Mouse (Mus musculus) limb, embryonic 15.5 days (tissue): ENCODE results near the gene Olfr141. TPM values are rescaled to one million over a fixed set of nuclear protein-coding genes. Genes with fewer than 3 reads are reported as not detected.

Source experiments
- ATAC-seq: fragments of 200-750 bp; cut with Nextera tagmentation; 2 replicates; pipeline ENCODE4 v1.8.0; 2017; ENCODE audit warnings: low read depth, moderate TSS enrichment; ENCODE audit not compliant: insufficient number of reproducible peaks, low FRiP score, low TSS enrichment
- H3K27ac ChIP-seq: fragments of 300-500 bp; sonication (generic); 2 replicates; pipeline ENCODE4 v1.5.1; 2015; ENCODE audit warnings: moderate library complexity, mild to moderate bottlenecking, inconsistent platforms
- H3K27me3 ChIP-seq: fragments of 300-500 bp; sonication (generic); 2 replicates; pipeline ENCODE4 v1.6.1; 2015; ENCODE audit warnings: inconsistent platforms
- H3K36me3 ChIP-seq: fragments of 300-500 bp; sonication (generic); 2 replicates; pipeline ENCODE4 v1.6.1; 2015; ENCODE audit warnings: inconsistent platforms
- H3K4me1 ChIP-seq: fragments of 300-500 bp; sonication (generic); 2 replicates; pipeline ENCODE4 v1.6.1; 2015; ENCODE audit warnings: inconsistent platforms
- H3K4me2 ChIP-seq: fragments of 300-500 bp; sonication (generic); 2 replicates; pipeline ENCODE4 v1.6.1; 2015; ENCODE audit warnings: mild to moderate bottlenecking, inconsistent platforms
- H3K4me3 ChIP-seq: fragments of 300-500 bp; sonication (generic); 2 replicates; pipeline ENCODE4 v1.5.1; 2015; ENCODE audit warnings: mild to moderate bottlenecking, inconsistent platforms
- H3K9ac ChIP-seq: fragments of 300-500 bp; sonication (generic); 2 replicates; pipeline ENCODE4 v1.6.1; 2015; ENCODE audit warnings: inconsistent platforms
- H3K9me3 ChIP-seq: fragments of 300-500 bp; sonication (generic); 2 replicates; pipeline ENCODE4 v1.6.1; 2016; ENCODE audit warnings: inconsistent platforms
- WGBS: fragments of 180-500 bp; shearing (Covaris S2); methylation state at CpG from one replicate; pipeline ENCODE4 v1.1.7; 2015; 5-methylcytosine and 5-hydroxymethylcytosine counted together
- polyA plus RNA-seq: library from polyadenylated mRNA; unstranded; fragments of >200 nt; fragmentation: Nextera tagmentation; extraction: Ambion mirVana; gene quantifications from 2 replicates; pipeline ENCODE4 v1.2.1, GENCODE M21; 2015

The Olfr141 gene
- polyA plus RNA-seq: not detected in 2 replicates

- Histone ChIP-seq H3K9me3 (no peaks in the 10 kb centered on the region), H3K4me3 (no peak within 1 kb of the TSS), H3K9ac (no peak within 1 kb of the TSS), H3K4me2 (no peak within 1 kb of the TSS), H3K36me3 (no peaks in the 10 kb centered on the region), H3K27ac (no peak within 1 kb of the TSS), H3K27me3 (no peaks in the 10 kb centered on the region), H3K4me1 (no peaks in the 10 kb centered on the region)
- no peak for ATAC-seq
Measured at GRCm38 (mm10) chr2:86809918-86810317, at the start of gene Olfr141. Olfr141 (minus strand) TSS chr2:86810018.

GRCm38 (mm10) chr2:86851596-86851995, 41.8 kb upstream of the Olfr141 start, which contains the start of gene Olfr1095:
Olfr1095 (minus strand) TSS chr2:86851696.
- ATAC-seq: no peak
- no peak within 1 kb of the TSS for H3K27ac ChIP-seq

GRCm38 (mm10) chr2:86824363-86824762, 14.5 kb upstream of the Olfr141 start, which contains the start of gene Olfr1094:
Olfr1094 (plus strand) TSS chr2:86824663.
- no peaks in the 10 kb centered on the region for H3K4me1 ChIP-seq
- no peak for ATAC-seq
- H3K9ac ChIP-seq: no peak within 1 kb of the TSS
- no peaks in the 10 kb centered on the region for H3K36me3 ChIP-seq
- no peak within 1 kb of the TSS for H3K27ac ChIP-seq
- H3K9me3 ChIP-seq: no peaks in the 10 kb centered on the region
- no peak within 1 kb of the TSS for H3K4me2 ChIP-seq
- no peaks in the 10 kb centered on the region for H3K27me3 ChIP-seq
- H3K4me3 ChIP-seq: no peak within 1 kb of the TSS

More at GRCm38 (mm10) chr2:86851596-86851995, 41.8 kb upstream of the Olfr141 start, which contains the start of gene Olfr1095:
- no peaks in the 10 kb centered on the region for H3K36me3 ChIP-seq
- H3K4me1 ChIP-seq: no peaks in the 10 kb centered on the region
- no peak within 1 kb of the TSS for H3K9ac ChIP-seq
- no peak within 1 kb of the TSS for H3K4me3 ChIP-seq
- H3K9me3 ChIP-seq: no peaks in the 10 kb centered on the region
- H3K4me2 ChIP-seq: no peak within 1 kb of the TSS
- H3K27me3 ChIP-seq: no peaks in the 10 kb centered on the region
- 82% methylated on average over 3 of the region's 3 CpGs for WGBS

- H3K9me3 ChIP-seq: no peaks in the 10 kb centered on the region
- WGBS: 84% methylated on average over 2 of the region's 2 CpGs
- ATAC-seq: no peak
Measured at GRCm38 (mm10) chr2:86782179-86782578, 27.6 kb downstream of the Olfr141 start, which contains the start of gene Olfr1093. Olfr1093 (plus strand) TSS chr2:86782479.

GRCm38 (mm10) chr2:86761050-86761449, 48.8 kb downstream of the Olfr141 start:
- no peaks in the 10 kb centered on the region for H3K4me1 ChIP-seq
- 93% methylated on average over 6 of the region's 6 CpGs for WGBS

More at GRCm38 (mm10) chr2:86782179-86782578, 27.6 kb downstream of the Olfr141 start, which contains the start of gene Olfr1093:
- Histone ChIP-seq H3K4me3 (no peak within 1 kb of the TSS), H3K9ac (no peak within 1 kb of the TSS), H3K27ac (no peak within 1 kb of the TSS), H3K4me2 (no peak within 1 kb of the TSS), H3K36me3 (no peaks in the 10 kb centered on the region), H3K4me1 (no peaks in the 10 kb centered on the region), H3K27me3 (no peaks in the 10 kb centered on the region)

GRCm38 (mm10) chr2:86758893-86759292, 50.9 kb downstream of the Olfr141 start, which contains the start of gene Olfr1090:
Olfr1090 (minus strand) TSS chr2:86758993.
- 90% methylated on average over 1 of the region's 1 CpGs for WGBS
- no peak within 1 kb of the TSS for H3K4me3 ChIP-seq

More at GRCm38 (mm10) chr2:86761050-86761449, 48.8 kb downstream of the Olfr141 start:
- no peaks in the 10 kb centered on the region for H3K36me3 ChIP-seq
- no peak for ATAC-seq
- H3K4me2 ChIP-seq: no peak overlapping the region
- no peak overlapping the region for H3K4me3 ChIP-seq
- no peak overlapping the region for H3K27ac ChIP-seq
- H3K9me3 ChIP-seq: no peaks in the 10 kb centered on the region
- H3K9ac ChIP-seq: no peak overlapping the region
- no peaks in the 10 kb centered on the region for H3K27me3 ChIP-seq

More at GRCm38 (mm10) chr2:86758893-86759292, 50.9 kb downstream of the Olfr141 start, which contains the start of gene Olfr1090:
- ATAC-seq: no peak
- Histone ChIP-seq H3K9ac (no peak within 1 kb of the TSS), H3K27ac (no peak within 1 kb of the TSS), H3K9me3 (no peaks in the 10 kb centered on the region), H3K36me3 (no peaks in the 10 kb centered on the region), H3K4me1 (no peaks in the 10 kb centered on the region), H3K4me2 (no peak within 1 kb of the TSS), H3K27me3 (no peaks in the 10 kb centered on the region)

Other genes starting within 250 kb of the Olfr141 start
- not detected in 2 replicates for gene Olfr1082, start 211.1 kb downstream of the Olfr141 start, polyA plus RNA-seq
- gene Olfr1084, start 170.3 kb downstream of the Olfr141 start, polyA plus RNA-seq: not detected in 2 replicates
- not detected in 2 replicates for gene Olfr1085, start 148.0 kb downstream of the Olfr141 start, polyA plus RNA-seq
- gene Olfr1086, start 129.9 kb downstream of the Olfr141 start, polyA plus RNA-seq: not detected in 2 replicates
- gene Olfr1087, start 111.6 kb downstream of the Olfr141 start, polyA plus RNA-seq: not detected in 2 replicates
- gene Olfr1089, start 76.3 kb downstream of the Olfr141 start, polyA plus RNA-seq: not detected in 2 replicates
- not detected in 2 replicates for gene Olfr1090, start 51.0 kb downstream of the Olfr141 start, polyA plus RNA-seq
- not detected in 2 replicates for gene Olfr1093, start 27.5 kb downstream of the Olfr141 start, polyA plus RNA-seq
- not detected in 2 replicates for gene Olfr1094, start 14.6 kb upstream of the Olfr141 start, polyA plus RNA-seq
- not detected in 2 replicates for gene Olfr1095, start 41.7 kb upstream of the Olfr141 start, polyA plus RNA-seq
- gene Gm13723, start 64.8 kb upstream of the Olfr141 start, polyA plus RNA-seq: not detected in 2 replicates
- gene Olfr1097, start 82.2 kb upstream of the Olfr141 start, polyA plus RNA-seq: not detected in 2 replicates
- gene Olfr1098, start 114.5 kb upstream of the Olfr141 start, polyA plus RNA-seq: not detected in 2 replicates
- gene Olfr1099, start 150.7 kb upstream of the Olfr141 start, polyA plus RNA-seq: not detected in 2 replicates
- gene Olfr1100, start 169.9 kb upstream of the Olfr141 start, polyA plus RNA-seq: not detected in 2 replicates
- gene Olfr1101, start 181.2 kb upstream of the Olfr141 start, polyA plus RNA-seq: not detected in 2 replicates
- gene Olfr1102, start 188.4 kb upstream of the Olfr141 start, polyA plus RNA-seq: not detected in 2 replicates
- gene Olfr1104, start 217.1 kb upstream of the Olfr141 start, polyA plus RNA-seq: not detected in 2 replicates
- not detected in 2 replicates for gene Olfr1105, start 226.5 kb upstream of the Olfr141 start, polyA plus RNA-seq
- not detected in 2 replicates for gene Olfr1106, start 242.3 kb upstream of the Olfr141 start, polyA plus RNA-seq